Mouse (Mus musculus) liver, embryonic 14.5 days (tissue): ENCODE measurements around the gene Scube2. TPM values are rescaled to one million over a fixed set of nuclear protein-coding genes. Genes with fewer than 3 reads are reported as not detected.

ENCODE experiments used
- ATAC-seq: fragments of 200-750 bp; cut with Nextera tagmentation; 2 replicates; pipeline ENCODE4 v1.8.0; 2017; ENCODE audit warnings: moderate number of reproducible peaks, mild to moderate bottlenecking, moderate library complexity; ENCODE audit not compliant: insufficient read depth
- DNase-seq, 3 experiments: peaks; one replicate each; pipeline ENCODE4 v3.0.0-alpha.2; 2012 to 2013; ENCODE audit warnings: low read depth in 3 of 3, low spot score in 3 of 3
- H3K27ac ChIP-seq: fragments of 300-500 bp; sonication (generic); 2 replicates; pipeline ENCODE4 v1.5.1; 2014; ENCODE audit warnings: moderate library complexity, mild to moderate bottlenecking, control low read depth, inconsistent platforms
- H3K27me3 ChIP-seq: fragments of 300-500 bp; sonication (generic); 2 replicates; pipeline ENCODE4 v1.6.1; 2014; ENCODE audit warnings: mild to moderate bottlenecking, low read length, moderate library complexity; ENCODE audit not compliant: control insufficient read depth, insufficient read depth
- H3K36me3 ChIP-seq: fragments of 300-500 bp; sonication (generic); replicated peaks from 2 replicates; pipeline ENCODE4 v1.6.1; 2014; ENCODE audit warnings: low read depth; ENCODE audit not compliant: control insufficient read depth, insufficient read depth
- H3K4me1 ChIP-seq, 2 experiments: fragments of 200-500 bp in 1 of 2; fragments of 300-500 bp in 1 of 2; sonication (generic) in 1 of 2; replicated peaks; 2 replicates each; pipeline ENCODE4 v1.6.1; 2012 to 2014; ENCODE audit warnings: antibody characterized with exemption in 1 of 2, inconsistent platforms in 1 of 2, low read length in 1 of 2; ENCODE audit not compliant: control insufficient read depth in 2 of 2, insufficient read depth in 2 of 2
- H3K4me2 ChIP-seq: fragments of 300-500 bp; sonication (generic); 2 replicates; pipeline ENCODE4 v1.6.1; 2014; ENCODE audit warnings: low read depth, mild to moderate bottlenecking, control low read depth, moderate library complexity
- H3K4me3 ChIP-seq, 2 experiments: fragments of 200-500 bp in 1 of 2; fragments of 300-500 bp in 1 of 2; sonication (generic) in 1 of 2; 2 replicates each; pipeline ENCODE4 v1.5.1; 2012 to 2014; ENCODE audit warnings: low read depth in 2 of 2, low read length in 2 of 2, mild to moderate bottlenecking in 2 of 2, control low read depth in 1 of 2, inconsistent platforms in 1 of 2, moderate library complexity in 1 of 2; ENCODE audit not compliant: insufficient read depth in 1 of 2
- H3K9ac ChIP-seq: fragments of 300-500 bp; sonication (generic); replicated peaks from 2 replicates; pipeline ENCODE4 v1.6.1; 2014; ENCODE audit warnings: mild to moderate bottlenecking, control low read depth, moderate library complexity
- H3K9me3 ChIP-seq: fragments of 300-500 bp; sonication (generic); 2 replicates; pipeline ENCODE4 v1.6.1; 2016; ENCODE audit warnings: low read length, mixed read lengths; ENCODE audit not compliant: control insufficient read depth
- CTCF ChIP-seq: IDR thresholded peaks from 2 replicates; pipeline ENCODE4 v1.5.1; 2016; ENCODE audit warnings: antibody characterized with exemption, low read depth, control low read depth
- EP300 ChIP-seq: IDR thresholded peaks from 2 replicates; pipeline ENCODE4 v1.6.1; 2016; ENCODE audit warnings: antibody characterized with exemption, low read depth
- WGBS: fragments of 180-500 bp; shearing (Covaris S2); extraction: QIAGEN DNeasy Blood & Tissue Kit; methylation state at CpG from one replicate; pipeline ENCODE4 v1.1.7; 2014; ENCODE audit not compliant: insufficient replicate concordance; 5-methylcytosine and 5-hydroxymethylcytosine counted together
- polyA plus RNA-seq, 2 experiments: library from polyadenylated mRNA; depleted of rRNA in 1 of 2; stranded (reverse) in 1 of 2; unstranded in 1 of 2; fragments of >200 nt; fragmentation: Nextera tagmentation in 1 of 2; extraction: Ambion mirVana in 1 of 2; gene quantifications; 2 replicates each; pipeline versions ENCODE4 v1.2.1 to v1.2.3; 2012 to 2014

The Scube2 gene
- polyA plus RNA-seq, 2 experiments = 0.01 to 0.03 TPM

DNA sequence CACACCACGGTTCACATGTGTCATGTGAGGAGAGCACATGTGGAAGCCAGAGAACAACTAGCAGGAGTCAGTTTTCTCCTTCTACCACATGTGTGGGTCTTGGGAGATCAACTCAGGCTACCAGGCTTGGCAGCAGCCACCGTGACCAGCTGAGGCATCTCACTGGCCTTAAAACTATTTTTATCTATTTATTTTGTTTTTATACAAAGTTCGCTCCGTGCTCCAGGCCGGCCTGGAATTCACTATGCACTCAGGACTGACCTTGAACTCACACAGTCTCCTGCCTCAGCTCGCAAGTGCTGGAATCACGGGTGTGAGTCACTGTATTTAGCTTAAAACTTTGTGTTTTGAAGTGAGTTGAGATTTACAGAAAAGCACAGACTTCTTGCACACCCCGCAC, 38.6 kb downstream of the Scube2 start:
- Histone ChIP-seq H3K4me2 (no peak overlapping the region), H3K27ac (no peak overlapping the region), H3K4me3 (no peak overlapping the region), H3K9ac (no peak overlapping the region), H3K27me3 (no peaks in the 10 kb centered on the region), H3K4me1 (no peaks in the 10 kb centered on the region), H3K9me3 (no peaks in the 10 kb centered on the region), H3K36me3 (no peaks in the 10 kb centered on the region)
- 64% methylated on average over 8 of the region's 8 CpGs for WGBS
- ATAC-seq (no peak), DNase-seq (no peak)
- TF ChIP-seq CTCF (no peak), EP300 (no peak)

DNA sequence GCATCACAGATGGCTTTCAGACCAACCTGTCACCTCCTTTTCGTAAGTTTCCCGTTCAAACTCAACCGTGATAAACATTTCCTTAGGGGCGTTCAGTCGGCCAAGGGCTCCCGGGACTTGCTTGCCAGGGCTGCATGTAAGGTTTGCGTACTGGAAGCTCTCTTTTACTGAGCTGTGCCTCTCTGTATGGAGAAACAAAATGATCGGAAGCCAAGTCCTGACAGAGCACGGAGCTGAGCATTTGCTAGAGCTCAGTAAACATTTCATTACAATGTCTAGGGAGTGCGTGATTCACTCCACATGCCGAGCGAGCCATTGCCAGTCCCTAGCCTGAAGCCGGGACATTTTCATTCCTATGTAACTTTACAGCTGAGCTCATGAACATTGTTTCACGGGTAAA, 40.2 kb downstream of the Scube2 start:
- no peaks in the 10 kb centered on the region for H3K36me3 ChIP-seq
- no peaks in the 10 kb centered on the region for H3K9me3 ChIP-seq
- 67% methylated on average over 14 of the region's 14 CpGs for WGBS
- no peak overlapping the region for H3K4me2 ChIP-seq
- DNase-seq = no peak
- H3K27ac ChIP-seq = no peak overlapping the region
- H3K4me1 ChIP-seq = no peaks in the 10 kb centered on the region
- no peak for TF ChIP-seq EP300
- no peak for TF ChIP-seq CTCF
- no peak for ATAC-seq
- no peaks in the 10 kb centered on the region for H3K27me3 ChIP-seq
- H3K9ac ChIP-seq = no peak overlapping the region
- no peak overlapping the region for H3K4me3 ChIP-seq

- Histone ChIP-seq H3K9ac (no peak overlapping the region), H3K36me3 (no peaks in the 10 kb centered on the region), H3K4me1 (peaks cover 13 to 18% of the 10 kb centered on the region in 2 experiments), H3K4me3 (no peak overlapping the region), H3K4me2 (no peak overlapping the region), H3K27ac (no peak overlapping the region), H3K27me3 (no peaks in the 10 kb centered on the region), H3K9me3 (no peaks in the 10 kb centered on the region)
- 26% methylated on average over 4 of the region's 4 CpGs for WGBS
- DNase-seq (peak; percentile 20 to 33 (median 24)), ATAC-seq (peak; percentile 55; the same call in 1 of the 2 replicates)
- TF ChIP-seq CTCF = no peak
- TF ChIP-seq EP300 = 0 out of 2 replicates have a peak, but pooled peaks have one; percentile 14
Observed at GRCm38 (mm10) chr7:109818600-109818999, 46.9 kb downstream of the Scube2 start.

DNA sequence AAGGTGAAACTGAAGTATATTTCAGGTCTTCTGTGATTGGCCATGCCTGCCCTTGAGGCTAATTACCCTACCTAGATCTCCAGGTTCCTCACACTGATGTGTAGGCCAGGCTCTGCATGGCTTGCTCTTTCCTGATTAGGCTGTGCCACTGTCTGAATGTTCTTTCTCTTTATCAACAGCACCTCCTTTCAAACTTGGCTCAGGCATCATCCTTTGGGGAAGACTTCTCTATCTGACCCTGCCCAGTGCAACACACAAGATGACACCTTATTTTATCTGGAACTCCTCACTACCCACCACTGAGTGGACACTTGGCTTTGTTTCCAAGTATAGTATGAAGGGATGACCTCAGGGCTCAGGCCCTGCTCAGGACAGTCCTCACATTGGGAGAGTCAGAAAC, 47.5 kb downstream of the Scube2 start:
- Histone ChIP-seq H3K9ac (no peak overlapping the region), H3K27ac (no peak overlapping the region), H3K36me3 (no peaks in the 10 kb centered on the region), H3K4me2 (peak overlapping the region; percentile 3; the same call in 1 of the 2 replicates), H3K9me3 (no peaks in the 10 kb centered on the region), H3K4me1 (peaks cover 13 to 18% of the 10 kb centered on the region in 2 experiments), H3K27me3 (no peaks in the 10 kb centered on the region), H3K4me3 (no peak overlapping the region)
- TF ChIP-seq EP300 (peak; percentile 75), CTCF (no peak)
- ATAC-seq = peak; percentile 87
- peak; percentile 41 to 62 (median 55) for DNase-seq

- no peaks in the 10 kb centered on the region for H3K36me3 ChIP-seq
- H3K27ac ChIP-seq = no peak overlapping the region
- H3K9me3 ChIP-seq = no peaks in the 10 kb centered on the region
- TF ChIP-seq CTCF (no peak), EP300 (no peak)
- H3K4me2 ChIP-seq = no peak overlapping the region
- no peak overlapping the region for H3K9ac ChIP-seq
- peaks cover 13 to 15% of the 10 kb centered on the region in 2 experiments for H3K4me1 ChIP-seq
- H3K27me3 ChIP-seq = no peaks in the 10 kb centered on the region
- DNase-seq = no peak
- no peak overlapping the region for H3K4me3 ChIP-seq
- no peak for ATAC-seq
- 52% methylated on average over 4 of the region's 4 CpGs for WGBS
Observed at GRCm38 (mm10) chr7:109813330-109814140, 51.9 kb downstream of the Scube2 start.
